Mouse (Mus musculus): Measurements from ENCODE around the gene Cst11. TPM values are rescaled to one million over a fixed set of nuclear protein-coding genes. Genes with fewer than 3 reads are reported as not detected.

Cst11 gene
- total and polyA plus RNA-seq, 3 experiments = not detected

DNA sequence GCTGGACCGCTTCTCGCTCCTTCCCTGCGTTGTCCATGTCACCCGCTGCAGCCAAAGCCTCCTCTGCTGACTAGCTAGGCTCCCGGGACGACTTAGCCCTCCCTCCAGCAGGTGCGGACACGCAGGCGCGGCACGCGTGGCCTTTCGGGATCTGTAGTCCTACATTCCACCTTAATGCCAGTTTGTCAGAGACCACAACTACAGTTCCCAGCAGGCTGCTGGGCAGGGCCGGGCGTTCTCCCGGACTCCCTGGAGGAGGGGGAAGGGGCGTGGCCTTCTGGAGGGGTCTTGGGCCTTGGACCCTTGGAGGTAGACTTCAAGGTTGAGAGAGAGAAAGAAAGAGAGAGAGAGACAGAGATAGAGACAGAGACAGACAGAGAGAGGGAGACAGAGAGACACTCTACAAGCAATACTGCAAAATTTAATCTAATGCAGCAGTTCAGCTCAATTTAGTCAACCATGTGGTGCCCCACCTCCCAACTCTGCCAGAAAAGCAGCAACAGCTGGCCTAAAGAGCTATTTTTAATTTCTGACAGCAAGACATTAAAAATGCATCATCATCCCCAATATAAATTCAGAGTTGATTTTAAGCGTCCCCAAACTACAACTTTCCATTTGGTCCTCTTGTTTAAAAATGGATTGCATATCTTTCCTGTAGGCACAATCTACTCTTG, 38.8 kb downstream of the Cst11 start, which contains the start of gene Napb:
Napb (minus strand) TSS at position 141 of the 674 bp plus-strand sequence.
- no peak for TF ChIP-seq BHLHE40 (IDR thresholded peaks at IDR 0.05; ENCODE audit: borderline replicate concordance, low read depth, low read length)
- TF ChIP-seq ELF1 (IDR thresholded peaks at IDR 0.05; ENCODE audit: low read depth, low read length) = no peak
- TF ChIP-seq GABPA (IDR thresholded peaks at IDR 0.05; ENCODE audit: low read depth, low read length) = no peak
- no peak for TF ChIP-seq KAT2A (conservative IDR thresholded peaks at IDR 0.05; ENCODE audit: low read depth, low read length)
- no peak for TF ChIP-seq USF1 (IDR thresholded peaks at IDR 0.05; ENCODE audit: low read depth, low read length)
- TF ChIP-seq TBP (IDR thresholded peaks at IDR 0.05; ENCODE audit: low read depth, low read length) = no peak
- H3K27ac ChIP-seq (ENCODE audit: control insufficient read depth, low read depth, low read length) = no peak within 1 kb of the TSS

DNA sequence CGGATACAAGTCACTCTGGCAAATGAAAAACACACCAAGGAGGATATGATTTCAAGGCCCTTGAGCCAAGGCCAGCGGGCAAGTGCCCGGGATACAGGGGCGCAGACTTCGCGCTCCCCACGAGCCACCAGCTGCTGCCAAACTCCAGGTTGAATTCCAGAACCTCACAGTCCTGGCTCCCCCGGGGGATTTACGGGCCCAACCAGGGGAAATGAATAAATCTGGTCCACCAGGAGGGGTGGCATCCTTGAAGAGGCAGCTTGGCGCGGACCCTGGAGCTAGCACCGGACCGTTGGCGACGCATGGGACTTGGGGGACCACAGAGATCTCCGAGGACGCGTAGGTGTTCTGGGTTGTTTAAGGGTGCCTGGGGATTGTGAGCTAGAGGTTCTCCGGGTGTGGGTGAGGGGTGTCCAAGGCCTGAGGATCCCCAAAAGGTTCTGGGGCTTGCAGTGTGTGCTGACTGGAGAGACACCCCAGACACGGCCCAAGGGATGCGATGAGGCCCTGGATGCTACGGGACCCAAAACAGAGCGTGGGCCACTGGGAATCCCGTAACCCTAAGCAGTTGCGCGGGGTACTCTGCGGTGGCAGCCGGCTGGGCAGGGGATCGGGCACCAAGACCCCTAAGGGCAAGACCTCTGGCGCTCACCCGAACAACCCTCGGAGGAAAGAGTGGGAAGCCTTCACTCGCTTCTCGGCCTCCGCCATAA, 39.5 kb downstream of the Cst11 start:
- Histone ChIP-seq H3K79me2 (ENCODE audit: control insufficient read depth, insufficient read depth, low read length, poor library complexity) (no peaks in the 10 kb centered on the region), H3K9me3 (replicated peaks; ENCODE audit: insufficient read depth, low read length) (no peaks in the 10 kb centered on the region), H3K4me1 (ENCODE audit: control insufficient read depth in 1 of 2, insufficient read depth in 2 of 2, low read length in 2 of 2) (no peaks in the 10 kb centered on the region), H3K27me3 (ENCODE audit: control insufficient read depth in 1 of 2, insufficient read depth in 2 of 2, low read length in 2 of 2) (no peaks in the 10 kb centered on the region), H3K9ac (ENCODE audit: control insufficient read depth, low read depth, low read length, poor library complexity, severe bottlenecking) (no peak overlapping the region), H3K4me3 (ENCODE audit: control insufficient read depth in 1 of 2, insufficient read depth in 1 of 2, low read depth in 2 of 2, low read length in 2 of 2) (no peak overlapping the region), H3K36me3 (ENCODE audit: control insufficient read depth in 1 of 2, insufficient read depth in 2 of 2, low read length in 2 of 2) (no peaks in the 10 kb centered on the region), H3K27ac (ENCODE audit: control insufficient read depth, low read depth, low read length) (no peak overlapping the region)
- TF ChIP-seq BHLHE40 (IDR thresholded peaks at IDR 0.05; ENCODE audit: borderline replicate concordance, low read depth, low read length) = no peak
- TF ChIP-seq MYC (IDR thresholded peaks at IDR 0.05; ENCODE audit: low read depth, low read length) = no peak
- TF ChIP-seq POLR2A (IDR thresholded peaks at IDR 0.05; ENCODE audit: control insufficient read depth in 1 of 2, insufficient read depth in 1 of 2, low read depth in 1 of 2, low read length in 2 of 2, poor library complexity in 1 of 2) = no peak
- TF ChIP-seq GATA1 (IDR thresholded peaks at IDR 0.05; ENCODE audit: low read depth, low read length) = no peak
- no peak for TF ChIP-seq NRF1 (IDR thresholded peaks at IDR 0.05; ENCODE audit: insufficient read depth, low read depth, low read length, poor library complexity, severe bottlenecking)
- TF ChIP-seq MAFK (IDR thresholded peaks at IDR 0.05; ENCODE audit: borderline replicate concordance, low read depth, low read length) = no peak
- TF ChIP-seq GABPA (IDR thresholded peaks at IDR 0.05; ENCODE audit: low read depth, low read length) = no peak
- no peak for TF ChIP-seq TCF12 (IDR thresholded peaks at IDR 0.05; ENCODE audit: low read depth, low read length)
- no peak for TF ChIP-seq RCOR1 (IDR thresholded peaks at IDR 0.05; ENCODE audit: low read depth, low read length)
- no peak for TF ChIP-seq ZNF384 (IDR thresholded peaks at IDR 0.05; ENCODE audit: low read depth, low read length)
- no peak for TF ChIP-seq CHD1 (IDR thresholded peaks at IDR 0.05; ENCODE audit: low read depth, low read length)
- no peak for TF ChIP-seq SIN3A (IDR thresholded peaks at IDR 0.05; ENCODE audit: low read length)
- no peak for TF ChIP-seq E2F4 (IDR thresholded peaks at IDR 0.05; ENCODE audit: borderline replicate concordance, low read depth, low read length)
- TF ChIP-seq MAZ (IDR thresholded peaks at IDR 0.05; ENCODE audit: low read depth, low read length) = no peak
- TF ChIP-seq KAT2A (conservative IDR thresholded peaks at IDR 0.05; ENCODE audit: low read depth, low read length) = no peak
- TF ChIP-seq USF2 (IDR thresholded peaks at IDR 0.05; ENCODE audit: borderline replicate concordance in 1 of 2, insufficient read depth in 1 of 2, low read depth in 1 of 2, low read length in 2 of 2) = no peak
- no peak for DNase-seq (ENCODE audit: low read depth, low spot score)

More for the DNA sequence above, 38.8 kb downstream of the Cst11 start, which contains the start of gene Napb:
- no peaks in the 10 kb centered on the region for H3K27me3 ChIP-seq (ENCODE audit: control insufficient read depth in 1 of 2, insufficient read depth in 2 of 2, low read length in 2 of 2)
- H3K9ac ChIP-seq (ENCODE audit: control insufficient read depth, low read depth, low read length, poor library complexity, severe bottlenecking) = no peak within 1 kb of the TSS
- no peaks in the 10 kb centered on the region for H3K9me3 ChIP-seq (replicated peaks; ENCODE audit: insufficient read depth, low read length)
- no peak within 1 kb of the TSS for H3K4me3 ChIP-seq (ENCODE audit: control insufficient read depth in 1 of 2, insufficient read depth in 1 of 2, low read depth in 2 of 2, low read length in 2 of 2)
- no peaks in the 10 kb centered on the region for H3K79me2 ChIP-seq (ENCODE audit: control insufficient read depth, insufficient read depth, low read length, poor library complexity)
- DNase-seq (ENCODE audit: low read depth, low spot score) = no peak
- H3K36me3 ChIP-seq (ENCODE audit: control insufficient read depth in 1 of 2, insufficient read depth in 2 of 2, low read length in 2 of 2) = no peaks in the 10 kb centered on the region
- H3K4me1 ChIP-seq (ENCODE audit: control insufficient read depth in 1 of 2, insufficient read depth in 2 of 2, low read length in 2 of 2) = no peaks in the 10 kb centered on the region

All from MEL (cell line).